Mouse (Mus musculus) kidney, adult 9 months (tissue): ENCODE measurements around the gene Fbxw8.

Experiments
- DNase-seq: peaks from one replicate; pipeline ENCODE4 v3.0.0; 2022

The Fbxw8 gene

GRCm38 (mm10) chr5:118037798-118038484 lies 117.3 kb downstream of the Fbxw8 start:
- DNase-seq, result no peak

DNA sequence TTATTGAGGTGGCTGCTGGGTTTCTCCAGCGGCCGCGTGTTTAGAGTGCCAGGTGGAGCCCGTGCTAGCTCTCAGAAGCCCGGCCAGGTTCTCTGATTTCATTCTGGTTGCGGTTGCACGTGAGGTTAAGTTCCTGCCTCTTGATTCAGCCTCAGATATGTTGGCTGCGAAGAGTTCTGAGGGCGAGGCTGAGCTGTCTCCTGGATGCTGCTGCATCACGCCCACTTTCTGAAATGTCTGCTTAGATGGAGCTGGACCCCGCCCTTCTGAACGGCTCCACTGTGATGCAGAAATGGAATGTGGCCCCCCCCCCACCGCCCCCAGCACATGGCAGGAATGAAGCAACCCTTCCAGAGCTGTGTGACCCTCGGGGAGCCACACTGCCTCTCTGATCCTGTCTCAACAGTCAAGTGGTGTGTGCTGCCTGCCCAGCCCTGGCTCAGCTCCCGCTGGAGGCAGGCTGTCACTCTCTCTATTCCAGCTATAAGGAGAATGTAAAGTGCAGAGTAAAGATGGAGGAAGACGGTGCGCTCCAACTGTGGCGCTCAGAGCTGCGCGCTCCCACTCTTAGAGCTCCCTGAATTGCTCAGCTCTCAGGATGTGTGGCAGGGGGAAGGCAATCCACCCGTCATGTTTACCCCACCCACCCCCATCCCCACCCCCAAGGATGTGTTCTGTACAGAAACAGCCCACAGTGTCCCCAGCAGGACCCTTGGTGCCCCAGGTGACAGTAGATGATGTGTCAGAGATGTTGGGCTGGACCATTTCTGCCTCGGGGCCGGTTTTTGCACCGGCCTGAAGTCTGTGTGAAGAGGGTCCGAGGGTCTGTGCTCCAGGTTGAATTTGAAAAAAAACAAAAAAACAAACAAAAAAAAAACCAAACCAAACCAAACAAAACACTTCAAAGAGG lies 118.1 kb downstream of the Fbxw8 start:
- DNase-seq, result no peak

- DNase-seq, result no peak
Observed at GRCm38 (mm10) chr5:118035786-118036185, 119.5 kb downstream of the Fbxw8 start.

DNA sequence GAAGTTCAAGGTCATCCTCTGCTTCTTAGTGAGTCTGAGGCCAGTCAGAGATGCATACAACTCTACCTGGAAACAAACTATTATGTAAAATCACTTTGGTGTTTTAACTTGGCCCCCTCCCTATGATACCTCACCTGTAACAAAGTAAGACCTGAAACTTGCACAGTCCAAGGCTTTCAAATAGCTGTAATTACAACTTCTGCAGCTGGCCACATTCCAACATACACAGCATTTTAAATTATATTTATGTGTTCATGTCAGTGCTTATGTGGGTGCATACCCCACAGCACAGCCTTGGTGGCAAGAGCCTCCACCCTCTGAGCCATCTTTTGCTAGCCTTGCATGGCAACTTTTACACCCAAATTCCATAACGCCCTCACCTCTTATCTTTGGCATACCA lies 120.6 kb downstream of the Fbxw8 start:
- no peak for DNase-seq

- no peak for DNase-seq
Observed at GRCm38 (mm10) chr5:118033740-118034139, 121.5 kb downstream of the Fbxw8 start.

GRCm38 (mm10) chr5:118033328-118033727 lies 121.9 kb downstream of the Fbxw8 start:
- DNase-seq, result no peak

GRCm38 (mm10) chr5:118031508-118031907 lies 123.8 kb downstream of the Fbxw8 start:
- no peak for DNase-seq

GRCm38 (mm10) chr5:118031059-118031458 lies 124.2 kb downstream of the Fbxw8 start:
- no peak for DNase-seq

GRCm38 (mm10) chr5:118030022-118030675 lies 125.1 kb downstream of the Fbxw8 start:
- DNase-seq, result no peak

- DNase-seq, result no peak
Observed at GRCm38 (mm10) chr5:118029420-118029819, 125.8 kb downstream of the Fbxw8 start.

DNA sequence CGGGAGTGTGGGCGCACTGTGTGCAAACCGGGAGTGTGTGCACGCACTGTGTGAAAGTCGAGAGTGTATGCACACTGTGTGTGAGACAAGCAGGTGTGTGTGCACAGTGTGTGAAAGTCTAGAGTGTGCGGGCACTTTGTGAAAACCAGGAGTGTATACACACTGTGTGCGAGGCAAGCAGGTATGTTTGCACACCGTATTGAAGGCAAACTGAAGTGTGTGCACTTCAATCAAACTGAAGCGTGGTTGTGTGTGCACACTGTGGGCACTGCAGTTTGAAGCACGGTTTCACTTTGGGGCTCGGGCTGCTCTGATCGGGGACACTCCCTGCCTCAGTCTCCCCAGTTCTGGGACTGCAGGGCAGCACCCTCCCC lies 126.2 kb downstream of the Fbxw8 start:
- DNase-seq, result no peak

- no peak for DNase-seq
Observed at GRCm38 (mm10) chr5:118028191-118029034, 126.9 kb downstream of the Fbxw8 start.

GRCm38 (mm10) chr5:118027698-118028190 lies 127.5 kb downstream of the Fbxw8 start, which contains the start of gene Tesc:
Gene Tesc, plus strand, starts transcription at chr5:118027743.
- no peak for DNase-seq

DNA sequence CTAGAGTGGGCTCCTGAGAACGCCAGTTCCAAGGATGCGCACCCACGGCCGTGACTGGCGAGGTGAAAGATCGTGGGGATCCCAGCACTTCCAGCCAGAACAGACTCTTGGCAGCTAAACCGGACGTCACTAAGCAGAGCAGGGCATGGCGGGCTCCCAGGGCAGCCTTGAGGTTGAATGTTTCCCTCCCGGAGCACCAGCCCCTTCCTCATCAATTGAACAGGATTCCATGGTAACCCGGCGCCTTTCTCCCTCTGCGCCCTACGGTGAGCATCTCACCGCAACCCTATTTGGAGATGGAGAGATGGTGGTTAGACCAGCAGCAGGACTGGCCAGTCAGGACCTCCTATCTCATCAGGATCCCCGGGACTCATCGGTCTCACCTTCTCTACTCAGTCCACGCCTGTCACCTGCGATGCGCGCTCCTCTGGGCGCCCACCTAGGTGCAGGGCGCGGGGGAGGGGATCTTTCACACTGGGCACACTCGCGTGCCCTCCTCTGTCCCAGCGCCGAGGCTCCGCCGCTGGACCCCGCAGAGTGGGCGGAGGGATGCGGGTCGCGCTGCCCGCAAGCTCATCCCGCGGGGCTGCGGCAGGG lies 128.1 kb downstream of the Fbxw8 start:
- no peak for DNase-seq

GRCm38 (mm10) chr5:118026343-118026742 lies 128.9 kb downstream of the Fbxw8 start:
- DNase-seq, result no peak

- DNase-seq, result no peak
Observed at GRCm38 (mm10) chr5:118025880-118026279, 129.4 kb downstream of the Fbxw8 start.

- no peak for DNase-seq
Observed at GRCm38 (mm10) chr5:118023053-118023452, 132.2 kb downstream of the Fbxw8 start.

DNA sequence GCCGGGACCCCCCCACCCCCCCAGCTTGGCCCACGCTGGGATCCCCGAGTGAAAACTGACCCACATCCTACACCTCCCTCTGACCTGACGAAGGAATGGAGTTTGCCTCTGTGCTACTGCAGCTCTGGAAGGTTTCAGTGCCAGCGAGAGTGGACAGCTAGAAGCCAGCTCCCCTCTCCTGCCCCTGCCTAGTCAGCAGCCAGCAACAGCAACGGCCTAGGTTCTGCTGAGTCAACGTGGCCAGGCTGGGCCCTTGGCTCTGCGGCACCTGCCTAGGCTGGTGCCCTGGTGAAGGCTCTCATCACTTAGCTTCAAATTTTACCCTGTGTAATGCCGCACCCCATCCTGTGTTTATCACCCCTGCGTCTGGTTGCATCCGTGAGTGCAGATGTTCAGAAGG lies 135.4 kb downstream of the Fbxw8 start:
- no peak for DNase-seq

DNA sequence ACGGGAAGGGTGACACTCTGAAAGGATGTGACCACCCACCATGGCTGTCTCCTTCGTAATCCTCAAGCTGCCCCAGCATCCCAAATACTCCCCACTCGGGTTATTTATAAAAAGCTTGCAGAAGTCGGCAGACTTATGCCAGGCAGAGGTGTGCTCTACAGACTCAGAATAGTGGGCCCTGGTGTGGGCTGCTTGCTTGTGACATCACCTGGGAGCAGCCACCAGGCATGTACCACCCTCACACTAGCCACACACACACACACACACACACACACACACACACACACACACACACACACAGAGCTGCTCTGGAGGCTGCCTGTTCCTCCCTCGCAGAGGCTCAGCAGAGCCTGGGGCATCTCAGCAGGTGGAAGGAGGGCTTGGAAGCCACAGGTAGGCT lies 137.7 kb downstream of the Fbxw8 start:
- DNase-seq, result no peak

DNA sequence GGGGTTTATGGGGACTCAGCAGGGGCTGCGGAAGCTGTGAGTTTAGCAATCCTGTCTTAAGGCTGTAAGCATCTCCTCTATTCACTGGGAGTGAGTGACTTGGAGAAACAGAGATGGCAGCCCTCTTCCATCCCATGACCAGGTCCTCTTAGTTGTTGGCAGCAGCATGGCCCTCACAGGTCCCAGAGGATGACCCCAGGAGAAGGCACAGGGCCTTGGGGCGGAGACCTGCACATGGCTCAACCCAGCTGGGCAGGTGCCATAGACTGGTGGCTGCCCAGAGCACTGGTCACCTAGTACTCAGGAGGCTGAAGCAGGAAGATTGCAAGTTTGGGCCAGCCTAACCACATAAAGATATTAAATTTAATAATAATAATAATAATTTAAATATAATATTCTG lies 139.6 kb downstream of the Fbxw8 start:
- DNase-seq, result no peak

GRCm38 (mm10) chr5:118015028-118015427 lies 140.2 kb downstream of the Fbxw8 start:
- DNase-seq, result peak; percentile 87
